Mouse (Mus musculus) thymus, adult 2 months (tissue): ENCODE measurements around the gene C9. TPM values are rescaled to one million over a fixed set of nuclear protein-coding genes. Genes with fewer than 3 reads are reported as not detected.

Source experiments
- DNase-seq: peaks from one replicate; pipeline ENCODE4 v3.0.0; 2021
- H3K27ac ChIP-seq: fragments of 200-500 bp; 2 replicates; pipeline ENCODE4 v1.5.1; 2012; ENCODE audit warnings: low read length, control low read depth; ENCODE audit not compliant: control insufficient read depth, insufficient read depth
- H3K27me3 ChIP-seq: fragments of 200-500 bp; 2 replicates; pipeline ENCODE4 v1.6.1; 2012; ENCODE audit warnings: mild to moderate bottlenecking, low read length, moderate library complexity, mixed read lengths; ENCODE audit not compliant: control insufficient read depth, insufficient read depth
- H3K36me3 ChIP-seq: fragments of 200-500 bp; 2 replicates; pipeline ENCODE4 v1.6.1; 2012; ENCODE audit warnings: mild to moderate bottlenecking, low read length, moderate library complexity; ENCODE audit not compliant: control insufficient read depth, insufficient read depth
- H3K4me1 ChIP-seq: fragments of 200-500 bp; replicated peaks from 2 replicates; pipeline ENCODE4 v1.6.1; 2012; ENCODE audit warnings: low read length; ENCODE audit not compliant: control insufficient read depth, insufficient read depth
- H3K4me3 ChIP-seq: fragments of 200-500 bp; 2 replicates; pipeline ENCODE4 v1.5.1; 2012; ENCODE audit warnings: mild to moderate bottlenecking, low read length, control low read depth, moderate library complexity; ENCODE audit not compliant: control insufficient read depth, insufficient read depth
- CTCF ChIP-seq: fragments of 200-500 bp; IDR thresholded peaks from 2 replicates; pipeline ENCODE4 v1.5.1; 2012; ENCODE audit warnings: mild to moderate bottlenecking, control low read depth, low read length, moderate library complexity, borderline replicate concordance; ENCODE audit not compliant: control insufficient read depth, poor library complexity, insufficient read depth; ENCODE audit errors: extremely low read depth
- POLR2A ChIP-seq: fragments of 200-500 bp; IDR thresholded peaks from 2 replicates; pipeline ENCODE4 v1.6.1; 2012; ENCODE audit warnings: mild to moderate bottlenecking, low read length, control low read depth, moderate library complexity; ENCODE audit not compliant: control insufficient read depth, poor library complexity, insufficient read depth; ENCODE audit errors: extremely low read depth
- WGBS: fragments of 180-500 bp; shearing (Covaris S2); methylation state at CpG from one replicate; pipeline ENCODE4 v1.1.7; 2018; 5-methylcytosine and 5-hydroxymethylcytosine counted together
- polyA plus RNA-seq: library from polyadenylated mRNA; depleted of rRNA; stranded (reverse); fragments of >200 nt; gene quantifications from 2 replicates; pipeline ENCODE4 v1.2.3, GENCODE M21; 2012

C9 gene
- polyA plus RNA-seq, 1 experiment: not detected

GRCm38 (mm10) chr15:6409031-6409430, 36.1 kb upstream of the C9 start:
- H3K27me3 ChIP-seq: no peaks in the 10 kb centered on the region
- H3K4me1 ChIP-seq: no peaks in the 10 kb centered on the region
- DNase-seq: no peak
- no peak overlapping the region for H3K4me3 ChIP-seq
- H3K27ac ChIP-seq: no peak overlapping the region
- TF ChIP-seq POLR2A: no peak
- no peak for TF ChIP-seq CTCF
- H3K36me3 ChIP-seq: no peaks in the 10 kb centered on the region
- 93% methylated on average over 8 of the region's 8 CpGs for WGBS

GRCm38 (mm10) chr15:6410161-6410560, 35.0 kb upstream of the C9 start:
- no peak for DNase-seq
- Histone ChIP-seq H3K36me3 (no peaks in the 10 kb centered on the region), H3K4me1 (no peaks in the 10 kb centered on the region), H3K4me3 (no peak overlapping the region), H3K27ac (no peak overlapping the region), H3K27me3 (no peaks in the 10 kb centered on the region)
- WGBS: 100% methylated on average over 3 of the region's 3 CpGs
- TF ChIP-seq POLR2A (no peak), CTCF (no peak)

- Histone ChIP-seq H3K36me3 (no peaks in the 10 kb centered on the region), H3K4me1 (no peaks in the 10 kb centered on the region), H3K27me3 (no peaks in the 10 kb centered on the region), H3K27ac (no peak overlapping the region), H3K4me3 (no peak overlapping the region)
- no peak for DNase-seq
- 90% methylated on average over 6 of the region's 6 CpGs for WGBS
- no peak for TF ChIP-seq CTCF
These were observed 33.8 kb upstream of the C9 start for GRCm38 (mm10) chr15:6411334-6411733.

GRCm38 (mm10) chr15:6415317-6415716, 29.8 kb upstream of the C9 start:
- Histone ChIP-seq H3K27ac (no peak overlapping the region), H3K36me3 (no peaks in the 10 kb centered on the region), H3K27me3 (no peaks in the 10 kb centered on the region), H3K4me3 (no peak overlapping the region), H3K4me1 (no peaks in the 10 kb centered on the region)
- 54% methylated on average over 5 of the region's 5 CpGs for WGBS
- no peak for TF ChIP-seq POLR2A
- no peak for TF ChIP-seq CTCF
- no peak for DNase-seq

- WGBS: 92% methylated on average over 7 of the region's 7 CpGs
- TF ChIP-seq CTCF: no peak
- no peak for TF ChIP-seq POLR2A
- no peaks in the 10 kb centered on the region for H3K36me3 ChIP-seq
- no peaks in the 10 kb centered on the region for H3K4me1 ChIP-seq
- DNase-seq: no peak
- no peak overlapping the region for H3K27ac ChIP-seq
- no peak overlapping the region for H3K4me3 ChIP-seq
- H3K27me3 ChIP-seq: no peaks in the 10 kb centered on the region
These were observed 13.3 kb upstream of the C9 start for GRCm38 (mm10) chr15:6431777-6432176.

- Histone ChIP-seq H3K27me3 (no peaks in the 10 kb centered on the region), H3K36me3 (no peaks in the 10 kb centered on the region), H3K4me1 (no peaks in the 10 kb centered on the region), H3K4me3 (no peak overlapping the region), H3K27ac (no peak overlapping the region)
- DNase-seq: no peak
- WGBS: 91% methylated on average over 7 of the region's 7 CpGs
- no peak for TF ChIP-seq CTCF
- no peak for TF ChIP-seq POLR2A
These were observed 12.7 kb upstream of the C9 start for GRCm38 (mm10) chr15:6432411-6432810.

- Histone ChIP-seq H3K4me3 (no peak overlapping the region), H3K27me3 (no peaks in the 10 kb centered on the region), H3K4me1 (no peaks in the 10 kb centered on the region), H3K27ac (no peak overlapping the region), H3K36me3 (no peaks in the 10 kb centered on the region)
- WGBS: 95% methylated on average over 7 of the region's 7 CpGs
- TF ChIP-seq CTCF (no peak), POLR2A (no peak)
- DNase-seq: no peak
These were observed 9.8 kb upstream of the C9 start for GRCm38 (mm10) chr15:6435281-6435680.

GRCm38 (mm10) chr15:6435773-6436172, 9.4 kb upstream of the C9 start:
- DNase-seq: peak; percentile 26

More at GRCm38 (mm10) chr15:6435773-6436172, 9.4 kb upstream of the C9 start:
- TF ChIP-seq CTCF (no peak), POLR2A (no peak)
- Histone ChIP-seq H3K4me1 (no peaks in the 10 kb centered on the region), H3K27me3 (no peaks in the 10 kb centered on the region), H3K27ac (no peak overlapping the region), H3K36me3 (no peaks in the 10 kb centered on the region), H3K4me3 (no peak overlapping the region)
- 40% methylated on average over 2 of the region's 2 CpGs for WGBS
